Mouse (Mus musculus): ENCODE measurements at regions not wholly inside any gene's neighbourhood (a gene's known extent, or its start where the extent isn't known, plus 50 kb on each side); places are given as distances from the start of the nearest gene placed in this dataset.

- TF ChIP-seq CTCF (IDR thresholded peaks at IDR 0.05) (no peak), EP300 (IDR thresholded peaks at IDR 0.05) (no peak)
Observed at GRCm38 (mm10) chr7:69584516-69584915, 782.0 kb downstream of the Nr2f2 start.

All from lung, postnatal 0 days (tissue).